Mouse (Mus musculus): Measurements from ENCODE around the gene Rfc2.
"Not testable (repeated sequence)": the region's sequence is repeated elsewhere in the genome, so short reads cannot be mapped to it uniquely, and the experiment has no call there.

Gene Rfc2

DNA sequence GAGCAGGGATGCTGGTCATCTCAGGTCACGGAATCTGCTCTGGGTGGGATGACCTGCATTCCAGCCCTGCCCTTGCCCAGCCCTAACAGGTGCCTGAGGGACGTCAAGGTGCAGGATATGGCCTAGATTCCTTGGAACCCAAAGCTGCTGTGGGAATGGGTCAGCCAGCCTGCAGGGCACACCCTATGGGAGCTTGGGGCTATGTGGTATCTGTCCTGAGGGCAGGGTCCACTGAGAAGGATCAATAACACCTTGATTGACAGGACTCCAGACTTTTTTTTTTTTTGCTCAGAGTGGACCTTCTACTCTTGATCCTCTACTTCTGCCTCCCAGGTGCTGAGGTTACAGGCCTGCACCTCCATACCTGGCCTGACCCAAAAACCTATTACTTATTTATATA lies 66.2 kb downstream of the Rfc2 start:
- no peak for DNase-seq (ENCODE audit: low read depth, low spot score)

DNA sequence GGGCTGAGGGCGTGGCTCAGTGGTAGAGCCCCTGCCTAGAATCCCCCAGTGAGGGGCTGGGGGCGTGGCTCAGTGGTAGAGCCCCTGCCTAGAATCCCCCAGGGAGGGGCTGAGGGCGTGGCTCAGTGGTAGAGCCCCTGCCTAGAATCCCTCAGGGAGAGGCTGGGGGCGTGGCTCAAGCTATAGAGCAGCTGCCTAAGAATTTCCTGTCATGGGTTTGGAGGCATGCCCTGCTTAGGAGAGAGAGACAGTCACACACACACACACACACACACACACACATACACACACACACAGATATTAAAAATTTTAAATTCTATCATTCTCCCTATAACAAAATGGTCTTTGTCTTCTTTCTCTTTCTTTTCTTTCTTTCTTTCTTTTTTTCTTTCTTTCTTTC lies 67.8 kb downstream of the Rfc2 start:
- DNase-seq (ENCODE audit: low read depth, low spot score): not testable (repeated sequence)

DNA sequence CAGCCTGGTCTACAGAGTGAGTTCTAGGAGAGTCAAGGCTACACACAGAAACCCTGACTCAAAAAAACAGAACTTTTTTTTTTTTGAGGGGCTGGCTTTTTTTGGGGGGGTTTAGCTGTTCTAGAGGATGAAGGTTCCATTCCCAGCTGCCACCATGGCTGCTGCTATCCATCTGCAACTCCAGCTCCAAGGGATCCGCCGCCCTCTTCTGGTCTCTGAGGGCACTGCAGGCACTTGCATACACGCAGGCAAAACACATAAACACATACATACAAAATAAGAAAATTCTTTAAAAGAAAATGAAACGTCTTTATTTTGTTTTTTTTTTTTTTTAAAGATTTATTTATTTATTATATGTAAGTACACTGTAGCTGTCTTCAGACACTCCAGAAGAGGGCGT lies 69.8 kb downstream of the Rfc2 start:
- DNase-seq (ENCODE audit: low read depth, low spot score): no peak

Measured in embryo, embryonic 11.5 days (tissue).